Mouse (Mus musculus) megakaryocyte-erythroid progenitor cell, adult 5 weeks (primary cell): ENCODE data around the gene Trub2. TPM values are rescaled to one million over a fixed set of nuclear protein-coding genes. Genes with fewer than 3 reads are reported as not detected.

ENCODE experiments used
- polyA plus RNA-seq: library from polyadenylated mRNA; stranded (reverse); fragments of >175 nt; gene quantifications from 2 replicates; pipeline ENCODE4 v1.2.3, GENCODE M21; 2012

The Trub2 gene
- polyA plus RNA-seq, result 7.4 and 8.4 TPM in 2 replicates

DNA sequence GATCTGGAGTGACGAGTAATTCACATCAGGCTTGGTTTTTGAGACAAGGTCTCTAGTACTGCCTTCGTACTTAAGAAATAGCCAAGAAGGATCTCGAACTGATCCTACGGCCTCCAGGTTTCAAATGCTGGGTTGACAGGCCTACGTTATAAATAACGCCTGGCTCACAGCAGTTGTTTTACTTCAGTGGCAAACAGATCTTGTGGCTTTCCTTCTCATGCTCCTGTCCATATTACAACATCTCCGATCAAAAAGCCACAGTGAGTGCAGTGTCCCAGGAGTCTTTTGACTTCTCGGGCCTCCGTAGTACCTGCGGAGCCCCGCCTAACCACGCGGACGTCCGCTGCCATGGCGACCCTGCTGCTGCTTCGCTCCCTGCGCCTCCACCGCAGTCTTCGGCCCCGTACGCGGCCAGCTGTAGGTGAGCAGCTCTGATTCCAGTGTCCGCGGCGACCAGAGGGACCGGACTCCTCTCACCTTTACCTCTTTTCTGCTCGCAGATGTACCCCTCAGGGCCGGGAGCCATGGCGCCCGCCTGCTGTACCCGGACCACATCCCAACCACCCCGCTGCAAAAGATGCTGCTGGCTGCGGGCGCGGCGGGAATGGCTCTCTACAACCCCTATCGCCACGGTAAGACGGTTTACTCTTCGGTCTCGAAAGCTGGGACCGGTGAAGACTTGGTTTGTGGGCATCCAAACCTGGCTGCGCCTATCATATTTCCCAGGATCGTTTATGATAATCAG, at the start of gene Trub2:
Gene Trub2, minus strand, starts transcription at position 566 of the 745 bp plus-strand sequence.

DNA sequence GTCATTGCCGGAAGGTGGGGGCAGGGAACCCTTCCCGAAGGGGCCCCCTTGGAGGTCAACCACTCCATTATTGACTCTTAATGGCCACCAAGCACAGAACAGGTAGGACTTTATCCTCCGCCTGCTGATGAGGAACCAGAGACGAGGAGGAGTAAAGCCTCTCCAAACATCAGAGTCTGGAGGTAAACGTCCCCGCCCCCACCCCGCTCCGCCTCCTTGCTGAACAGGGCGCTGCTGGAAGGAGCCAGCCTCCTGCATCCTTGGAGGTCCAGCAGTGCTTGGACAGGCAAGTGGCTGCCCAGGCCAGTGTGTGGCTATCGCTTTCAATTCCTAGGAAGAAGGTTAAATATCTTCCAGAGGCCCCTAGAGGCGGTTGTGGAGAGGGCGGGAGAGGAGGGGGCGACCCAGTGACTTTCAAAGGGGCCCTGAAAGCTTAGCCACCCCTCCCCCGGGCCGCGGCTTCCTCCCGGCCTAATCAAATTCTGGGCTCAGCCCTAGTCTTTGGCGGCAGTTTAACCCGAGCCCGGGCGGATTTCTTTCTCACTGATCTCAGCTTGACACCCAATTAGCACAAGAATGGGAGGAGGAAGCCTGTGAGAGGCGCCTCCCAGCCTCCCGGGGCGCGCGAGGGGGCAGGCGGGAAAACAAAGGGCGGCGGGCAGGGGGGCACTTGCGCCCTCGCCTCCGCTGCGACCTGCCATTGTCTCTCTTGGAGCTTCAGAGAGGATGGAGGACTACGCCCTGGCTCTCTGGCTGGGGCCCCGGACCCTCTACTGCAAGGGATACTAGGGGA, 31.9 kb upstream of the Trub2 start, which contains the start of gene Urm1:
Gene Urm1, plus strand, starts transcription at position 51 of the 793 bp plus-strand sequence.

DNA sequence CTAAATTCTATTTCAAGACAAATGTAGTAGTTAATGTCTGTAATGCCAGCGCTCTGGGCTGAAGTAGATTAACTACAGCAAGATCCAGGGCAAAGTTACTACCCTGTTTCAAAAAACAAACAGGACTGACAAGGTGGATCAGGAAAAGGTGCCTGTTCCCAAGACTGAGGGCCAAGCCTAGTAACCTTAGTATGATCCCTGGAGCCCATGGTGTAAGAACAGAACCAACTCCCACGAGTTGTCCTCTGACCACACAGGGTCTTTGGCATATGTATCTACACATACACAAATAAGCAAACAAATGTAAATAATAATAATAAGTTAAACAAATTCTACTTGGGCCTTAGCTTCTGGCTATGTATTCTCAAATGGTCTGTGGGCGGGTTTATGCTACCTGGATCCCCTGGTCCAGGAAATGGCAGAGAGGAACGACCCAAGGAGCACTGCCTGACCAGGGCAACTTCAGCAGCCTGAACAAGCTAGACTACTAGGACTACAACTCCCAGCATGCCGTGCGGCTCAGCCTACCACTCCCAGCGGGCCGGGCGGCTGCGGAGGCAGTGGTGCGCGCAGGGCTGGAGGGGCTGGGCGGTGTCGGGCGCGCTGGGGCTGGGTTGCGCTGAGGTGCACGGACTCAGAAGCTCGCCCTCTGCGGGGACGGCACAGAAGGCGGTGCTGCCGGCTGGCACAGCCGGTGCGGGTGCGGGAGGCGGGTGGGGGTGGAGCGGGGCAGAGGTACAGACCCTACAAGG, 13.9 kb upstream of the Trub2 start, which contains the start of gene Slc27a4:
Gene Slc27a4, plus strand, starts transcription at position 560 of the 752 bp plus-strand sequence.

DNA sequence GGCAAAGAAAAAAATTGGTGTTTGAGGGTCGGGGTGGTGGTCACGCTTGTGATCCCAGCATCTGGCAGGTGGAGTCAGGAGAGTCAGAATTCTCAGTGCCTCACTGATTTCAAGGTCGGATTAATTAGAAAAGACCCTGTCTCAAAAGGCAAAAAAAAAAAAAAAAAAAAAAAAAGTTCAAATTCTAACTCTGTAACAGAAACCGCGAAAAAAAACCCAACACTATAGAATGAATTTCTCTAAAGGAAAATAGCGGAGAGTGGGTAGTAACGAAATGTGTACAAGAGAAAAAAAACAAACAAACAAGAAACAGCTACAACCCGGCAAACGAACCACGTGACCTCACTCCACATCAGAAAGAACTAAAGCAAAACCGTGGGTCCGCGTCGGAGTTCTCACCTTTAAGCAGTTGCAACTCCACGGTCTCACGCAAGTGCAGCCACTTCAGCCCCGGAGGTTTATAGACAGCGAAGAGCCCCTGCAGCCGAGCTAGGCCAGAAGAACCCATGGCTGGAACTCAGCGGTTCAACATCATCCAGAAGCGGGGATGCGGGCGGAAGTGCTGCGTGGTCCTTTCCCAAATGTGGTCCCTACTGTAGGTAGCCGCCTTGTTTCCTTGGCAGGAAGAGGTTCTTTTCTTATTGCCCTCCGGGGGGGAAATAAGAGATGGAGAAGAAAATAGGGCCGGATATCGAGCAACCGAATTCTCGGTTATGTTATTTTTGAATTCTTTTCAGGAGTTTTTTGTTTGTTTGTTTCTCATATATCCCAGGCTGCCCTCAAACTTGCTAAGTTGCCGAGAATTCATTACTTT, 991 bp downstream of the Trub2 start, which contains the start of gene Coq4:
Gene Coq4, plus strand, starts transcription at position 390 of the 814 bp plus-strand sequence.

DNA sequence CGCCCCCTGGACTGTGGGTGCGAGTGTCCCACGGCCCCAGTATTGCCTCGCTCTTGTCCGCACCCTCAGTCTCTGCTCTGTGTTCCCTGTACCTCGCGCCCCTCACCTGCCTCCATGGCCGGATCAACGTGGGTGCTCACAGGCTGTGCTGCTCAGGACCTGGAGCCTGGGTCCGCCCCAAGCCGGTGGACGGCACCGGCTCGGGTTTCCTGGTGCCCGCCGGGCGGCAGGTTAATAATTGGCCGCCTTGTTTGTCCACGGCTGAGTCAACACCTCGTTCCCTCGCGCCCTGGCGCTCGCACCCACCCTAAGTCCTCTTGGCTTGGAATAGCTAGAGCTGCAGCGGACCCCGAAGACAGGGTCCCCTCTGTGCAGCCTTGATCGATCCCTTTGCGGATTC, 36.8 kb downstream of the Trub2 start, which contains the start of gene Gm13420:
Gene Gm13420, minus strand, starts transcription at position 189 of the 400 bp plus-strand sequence.

Other genes with a start within 250 kb of the Trub2 start
- gene Rapgef1, start 168.8 kb downstream of the Trub2 start, polyA plus RNA-seq, result 39.8 and 49.0 TPM in 2 replicates
- not detected in 2 replicates for gene Gm13420, start 36.8 kb downstream of the Trub2 start, polyA plus RNA-seq
- gene Gm13547, start 29.2 kb downstream of the Trub2 start, polyA plus RNA-seq, result not detected in 2 replicates
- 117 and 152 TPM in 2 replicates for gene Coq4, start 1.0 kb downstream of the Trub2 start, polyA plus RNA-seq
- gene Slc27a4, start 14.1 kb upstream of the Trub2 start, polyA plus RNA-seq, result 12.8 and 14.6 TPM in 2 replicates
- gene Urm1, start 31.6 kb upstream of the Trub2 start, polyA plus RNA-seq, result 69.0 and 81.2 TPM in 2 replicates
- 29.6 and 30.5 TPM in 2 replicates for gene Cercam, start 80.7 kb upstream of the Trub2 start, polyA plus RNA-seq
- 26.2 and 45.0 TPM in 2 replicates for gene Odf2, start 100.7 kb upstream of the Trub2 start, polyA plus RNA-seq
- 51.3 and 60.3 TPM in 2 replicates for gene Gle1, start 146.9 kb upstream of the Trub2 start, polyA plus RNA-seq
- 49.7 and 55.9 TPM in 2 replicates for gene Sptan1, start 177.1 kb upstream of the Trub2 start, polyA plus RNA-seq